Mouse (Mus musculus) forebrain, embryonic 11.5 days (tissue): ENCODE results near the gene Rbck1. TPM values are rescaled to one million over a fixed set of nuclear protein-coding genes. Genes with fewer than 3 reads are reported as not detected.

ENCODE experiments used
- ATAC-seq: fragments of 200-750 bp; cut with Nextera tagmentation; replicated peaks from 2 replicates; pipeline ENCODE4 v1.8.0; 2017; ENCODE audit warnings: moderate TSS enrichment; ENCODE audit not compliant: low FRiP score
- DNase-seq: peaks from one replicate; pipeline ENCODE4 v3.0.0-alpha.2; 2017; ENCODE audit warnings: low spot score
- H3K27ac ChIP-seq: fragments of 300-500 bp; sonication (generic); 2 replicates; pipeline ENCODE4 v1.5.1; 2014; ENCODE audit warnings: low read depth, low read length
- H3K27me3 ChIP-seq: fragments of 300-500 bp; sonication (generic); 2 replicates; pipeline ENCODE4 v1.6.1; 2014; ENCODE audit warnings: mild to moderate bottlenecking, low read length, mixed read lengths; ENCODE audit not compliant: control insufficient read depth, insufficient read depth
- H3K36me3 ChIP-seq: fragments of 300-500 bp; sonication (generic); 2 replicates; pipeline ENCODE4 v1.6.1; 2014; ENCODE audit warnings: mild to moderate bottlenecking, low read length, moderate library complexity, mixed read lengths; ENCODE audit not compliant: control insufficient read depth, insufficient read depth
- H3K4me1 ChIP-seq: fragments of 300-500 bp; sonication (generic); replicated peaks from 2 replicates; pipeline ENCODE4 v1.6.1; 2014; ENCODE audit warnings: low read length, mixed read lengths; ENCODE audit not compliant: control insufficient read depth, insufficient read depth
- H3K4me2 ChIP-seq: fragments of 300-500 bp; sonication (generic); 2 replicates; pipeline ENCODE4 v1.6.1; 2014; ENCODE audit warnings: low read depth, mild to moderate bottlenecking, low read length, moderate library complexity, mixed read lengths; ENCODE audit not compliant: severe bottlenecking
- H3K4me3 ChIP-seq: fragments of 300-500 bp; sonication (generic); 2 replicates; pipeline ENCODE4 v1.5.1; 2014; ENCODE audit warnings: low read depth, low read length
- H3K9ac ChIP-seq: fragments of 300-500 bp; sonication (generic); 2 replicates; pipeline ENCODE4 v1.6.1; 2014; ENCODE audit warnings: low read length
- H3K9me3 ChIP-seq: fragments of 300-500 bp; sonication (generic); 2 replicates; pipeline ENCODE4 v1.6.1; 2016; ENCODE audit warnings: low read length, mixed read lengths; ENCODE audit not compliant: control insufficient read depth
- WGBS: fragments of 180-500 bp; shearing (Covaris S2); extraction: QIAGEN DNeasy Blood & Tissue Kit; methylation state at CpG from one replicate; pipeline ENCODE4 v1.1.7; 2014; 5-methylcytosine and 5-hydroxymethylcytosine counted together
- polyA plus RNA-seq: library from polyadenylated mRNA; unstranded; fragments of >200 nt; fragmentation: Nextera tagmentation; extraction: Ambion mirVana; gene quantifications from 2 replicates; pipeline ENCODE4 v1.2.1, GENCODE M21; 2014

Rbck1 gene
- polyA plus RNA-seq, 1 experiment from 2014 or later: 94.2 TPM

DNA sequence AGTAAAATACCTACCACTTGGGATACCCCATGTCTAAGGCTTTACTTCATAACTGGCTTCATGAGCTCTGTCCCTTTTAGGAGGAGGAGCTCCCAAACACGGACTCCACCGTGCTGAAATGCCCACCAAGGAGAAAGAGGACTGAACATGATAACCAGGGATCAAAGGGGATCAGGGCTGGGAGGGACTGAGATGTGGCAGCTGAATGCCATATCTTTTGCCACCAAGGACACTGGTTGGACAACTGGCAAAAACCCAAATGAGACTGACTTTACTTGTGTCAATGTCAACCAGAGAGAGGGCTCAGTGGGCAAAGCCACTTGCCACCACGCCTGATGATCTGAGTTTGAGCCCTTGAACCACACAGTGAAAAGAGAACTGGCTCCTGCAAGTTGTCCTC lies 7.6 kb downstream of the Rbck1 start:
- 87% methylated on average over 3 of the region's 3 CpGs for WGBS
- ATAC-seq: no peak

DNA sequence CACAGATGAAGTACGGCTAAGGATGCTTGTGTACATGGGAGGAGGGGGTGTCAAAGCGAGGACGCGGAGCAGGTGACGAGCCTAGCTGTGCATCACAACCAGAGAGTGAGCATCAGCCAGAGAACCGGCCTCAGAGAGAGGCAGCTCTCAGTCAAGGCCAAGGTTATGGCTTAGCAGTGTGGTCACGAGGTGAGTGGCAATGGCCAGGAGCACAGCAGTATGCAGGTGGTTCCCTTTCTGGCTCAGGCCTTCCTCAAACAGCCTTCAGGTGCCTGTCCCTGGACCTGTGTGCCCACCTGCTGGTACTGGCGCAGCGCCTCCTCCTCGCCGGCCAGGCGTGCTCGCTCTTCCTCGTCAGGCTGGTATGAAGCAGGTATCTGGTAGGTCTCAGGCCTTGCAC lies 8.5 kb downstream of the Rbck1 start:
- H3K36me3 ChIP-seq: no peaks in the 10 kb centered on the region; the same call in 1 of the 2 replicates
- DNase-seq: no peak
- H3K4me1 ChIP-seq: no peaks in the 10 kb centered on the region
- ATAC-seq: no peak
- no peak overlapping the region for H3K27ac ChIP-seq
- H3K9me3 ChIP-seq: no peaks in the 10 kb centered on the region
- H3K4me2 ChIP-seq: no peak overlapping the region
- H3K27me3 ChIP-seq: no peaks in the 10 kb centered on the region
- no peak overlapping the region for H3K9ac ChIP-seq
- WGBS: 95% methylated on average over 14 of the region's 14 CpGs
- H3K4me3 ChIP-seq: no peak overlapping the region

More for the DNA sequence above, 7.6 kb downstream of the Rbck1 start:
- Histone ChIP-seq H3K9ac (no peak overlapping the region), H3K9me3 (no peaks in the 10 kb centered on the region), H3K4me1 (no peaks in the 10 kb centered on the region), H3K36me3 (no peaks in the 10 kb centered on the region; the same call in 1 of the 2 replicates), H3K27ac (no peak overlapping the region), H3K4me2 (no peak overlapping the region), H3K27me3 (no peaks in the 10 kb centered on the region), H3K4me3 (no peak overlapping the region)
- DNase-seq: no peak

DNA sequence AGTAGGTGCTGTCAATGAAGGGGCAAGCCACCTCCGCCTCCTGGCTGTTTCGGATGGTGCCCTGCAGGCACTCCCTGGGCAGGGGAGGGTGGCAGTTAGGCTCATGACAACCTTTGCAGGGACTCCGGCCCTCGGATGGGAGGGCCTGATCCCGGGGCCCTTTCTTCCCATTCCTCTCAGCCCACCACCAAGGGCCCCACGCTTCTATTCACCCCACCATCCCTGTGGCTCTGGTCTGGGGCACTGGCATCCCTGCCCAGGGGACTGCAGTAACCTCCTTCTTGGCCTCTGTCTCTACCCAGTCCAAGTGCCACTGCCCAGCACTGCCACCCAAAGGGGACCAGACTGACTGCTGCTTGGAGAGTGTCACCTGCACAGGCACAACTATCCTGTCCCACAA lies 10.3 kb downstream of the Rbck1 start:
- H3K4me2 ChIP-seq: no peak overlapping the region
- no peaks in the 10 kb centered on the region for H3K27me3 ChIP-seq
- 95% methylated on average over 6 of the region's 6 CpGs for WGBS
- H3K9me3 ChIP-seq: no peaks in the 10 kb centered on the region
- no peak for DNase-seq
- no peak overlapping the region for H3K4me3 ChIP-seq
- H3K36me3 ChIP-seq: no peaks in the 10 kb centered on the region; the same call in 1 of the 2 replicates
- H3K4me1 ChIP-seq: no peaks in the 10 kb centered on the region
- H3K9ac ChIP-seq: no peak overlapping the region
- no peak overlapping the region for H3K27ac ChIP-seq
- ATAC-seq: no peak

DNA sequence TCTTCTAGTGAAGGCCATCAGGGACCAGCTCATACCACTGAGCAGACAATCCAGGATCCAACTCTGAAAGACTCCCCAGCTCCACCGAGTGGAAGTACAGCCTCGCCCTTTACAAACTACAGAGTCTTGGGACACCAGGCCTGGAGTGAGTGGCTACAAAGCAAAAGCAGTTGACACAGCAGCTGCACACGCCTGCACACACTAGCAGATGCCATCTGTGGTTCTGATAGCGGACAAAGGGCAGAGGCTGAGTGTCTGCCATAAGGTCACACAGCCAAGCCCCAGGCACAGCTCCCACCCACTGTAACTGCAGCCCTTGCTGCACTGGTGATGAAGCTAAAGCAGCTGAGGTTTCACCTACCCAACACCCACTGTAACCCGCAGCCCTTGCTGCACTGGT lies 10.9 kb downstream of the Rbck1 start:
- H3K27ac ChIP-seq: no peak overlapping the region
- ATAC-seq (no peak), DNase-seq (no peak)
- no peak overlapping the region for H3K4me2 ChIP-seq
- H3K9ac ChIP-seq: no peak overlapping the region
- no peaks in the 10 kb centered on the region for H3K9me3 ChIP-seq
- H3K36me3 ChIP-seq: peaks cover 3% of the 10 kb centered on the region; the same call in 1 of the 2 replicates
- H3K4me3 ChIP-seq: no peak overlapping the region
- H3K4me1 ChIP-seq: no peaks in the 10 kb centered on the region
- 92% methylated on average over 5 of the region's 5 CpGs for WGBS
- H3K27me3 ChIP-seq: no peaks in the 10 kb centered on the region

DNA sequence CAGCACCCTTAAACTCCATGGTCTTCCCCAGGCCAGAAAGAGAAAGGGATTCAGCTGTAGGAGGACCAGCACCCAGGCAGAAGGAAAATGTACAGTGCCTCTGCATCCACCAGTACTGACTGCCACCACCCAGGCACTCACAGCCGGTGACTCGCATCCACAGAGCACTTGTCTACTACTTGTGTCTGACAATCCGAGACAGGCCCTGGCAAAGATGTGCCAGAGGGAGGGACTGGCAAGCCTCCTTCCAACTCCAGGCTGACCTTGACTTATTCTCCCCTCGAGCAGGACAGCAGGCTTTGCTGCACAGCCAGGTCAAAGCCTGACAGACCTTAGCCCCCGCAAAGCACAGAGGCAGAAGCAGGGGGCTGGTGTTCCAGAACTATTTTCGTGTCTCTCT lies 15.4 kb downstream of the Rbck1 start:
- WGBS: 88% methylated on average over 6 of the region's 6 CpGs
- Histone ChIP-seq H3K27ac (no peak overlapping the region), H3K36me3 (peaks cover 5% of the 10 kb centered on the region; the same call in 1 of the 2 replicates), H3K27me3 (no peaks in the 10 kb centered on the region), H3K4me2 (no peak overlapping the region), H3K9ac (no peak overlapping the region), H3K9me3 (no peaks in the 10 kb centered on the region), H3K4me1 (no peaks in the 10 kb centered on the region), H3K4me3 (no peak overlapping the region)
- no peak for DNase-seq
- ATAC-seq: no peak

DNA sequence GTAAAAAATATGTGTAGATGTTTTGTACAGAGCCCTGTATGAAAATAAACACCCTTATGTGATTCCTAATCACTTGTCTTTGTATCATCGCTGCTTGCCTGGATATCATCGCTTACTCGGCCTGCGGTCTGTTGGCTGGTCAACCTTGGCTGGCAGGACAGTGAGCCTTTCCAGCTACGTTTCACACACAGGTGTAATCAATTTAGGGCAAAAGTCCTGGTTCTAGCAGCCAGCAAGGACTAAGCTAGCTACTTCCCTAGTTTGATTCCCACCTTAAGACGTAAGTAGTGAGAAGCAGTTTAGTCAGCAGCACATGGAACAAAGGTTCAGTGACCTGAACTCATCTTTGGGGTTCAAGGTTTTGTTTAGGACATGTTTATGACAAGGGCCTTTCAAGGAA lies 18.5 kb downstream of the Rbck1 start:
- H3K9ac ChIP-seq: no peak overlapping the region
- no peak overlapping the region for H3K4me3 ChIP-seq
- H3K4me2 ChIP-seq: no peak overlapping the region
- no peaks in the 10 kb centered on the region for H3K4me1 ChIP-seq
- peaks cover 9% of the 10 kb centered on the region; the same call in 1 of the 2 replicates for H3K36me3 ChIP-seq
- no peaks in the 10 kb centered on the region for H3K9me3 ChIP-seq
- no peaks in the 10 kb centered on the region for H3K27me3 ChIP-seq
- no peak overlapping the region for H3K27ac ChIP-seq
- no peak for DNase-seq
- WGBS: 90% methylated on average over 6 of the region's 6 CpGs
- ATAC-seq: no peak

DNA sequence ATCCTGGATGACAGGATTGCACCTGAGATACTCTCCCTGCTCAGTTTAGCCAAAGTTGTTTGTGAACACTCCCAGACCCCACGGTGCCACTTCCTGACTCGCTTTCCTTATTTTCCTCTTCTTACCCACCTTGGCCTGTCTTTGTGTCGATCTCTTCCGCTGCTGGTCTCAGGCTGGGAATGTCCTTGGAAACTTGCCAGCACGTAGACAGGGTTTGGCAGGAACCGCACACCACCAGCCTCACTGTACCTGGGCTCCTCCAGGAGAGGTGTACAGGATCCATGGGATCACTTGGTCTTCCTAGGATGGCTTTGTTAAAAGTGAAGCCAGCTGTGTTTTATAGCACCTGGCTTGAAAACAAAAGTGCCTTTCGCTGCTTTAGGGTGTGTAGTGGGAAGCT lies 19.5 kb downstream of the Rbck1 start:
- H3K36me3 ChIP-seq: peaks cover 16% of the 10 kb centered on the region; the same call in 1 of the 2 replicates
- no peak for DNase-seq

DNA sequence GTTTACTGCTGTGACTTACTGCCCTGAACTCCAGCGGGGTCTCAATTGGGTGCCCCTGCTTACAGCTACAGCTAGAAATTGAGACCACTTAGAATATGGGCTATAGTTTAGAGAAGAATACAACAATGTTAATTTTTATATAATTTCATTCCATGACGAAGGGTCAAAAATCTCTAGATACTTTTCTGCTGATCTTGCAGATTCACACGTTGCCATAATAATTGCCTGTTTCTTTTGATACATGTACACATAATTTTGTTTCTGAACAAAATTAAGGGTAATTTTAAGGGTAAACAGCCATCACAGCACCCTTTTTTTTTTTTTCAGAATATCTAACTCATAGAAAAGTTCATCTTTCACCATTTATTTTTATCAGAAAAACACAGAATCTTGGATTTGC lies 25.3 kb downstream of the Rbck1 start:
- Histone ChIP-seq H3K4me2 (no peak overlapping the region), H3K27me3 (no peaks in the 10 kb centered on the region), H3K27ac (no peak overlapping the region), H3K4me1 (no peaks in the 10 kb centered on the region), H3K9me3 (no peaks in the 10 kb centered on the region), H3K9ac (no peak overlapping the region), H3K4me3 (no peak overlapping the region), H3K36me3 (peaks cover 23% of the 10 kb centered on the region)
- ATAC-seq (no peak), DNase-seq (no peak)
- 96% methylated on average over 3 of the region's 3 CpGs for WGBS

More for the DNA sequence above, 19.5 kb downstream of the Rbck1 start:
- no peaks in the 10 kb centered on the region for H3K4me1 ChIP-seq
- H3K27ac ChIP-seq: no peak overlapping the region
- no peaks in the 10 kb centered on the region for H3K27me3 ChIP-seq
- H3K4me3 ChIP-seq: no peak overlapping the region
- no peak for ATAC-seq
- H3K9me3 ChIP-seq: no peaks in the 10 kb centered on the region
- no peak overlapping the region for H3K4me2 ChIP-seq
- WGBS: 90% methylated on average over 7 of the region's 7 CpGs
- H3K9ac ChIP-seq: no peak overlapping the region

DNA sequence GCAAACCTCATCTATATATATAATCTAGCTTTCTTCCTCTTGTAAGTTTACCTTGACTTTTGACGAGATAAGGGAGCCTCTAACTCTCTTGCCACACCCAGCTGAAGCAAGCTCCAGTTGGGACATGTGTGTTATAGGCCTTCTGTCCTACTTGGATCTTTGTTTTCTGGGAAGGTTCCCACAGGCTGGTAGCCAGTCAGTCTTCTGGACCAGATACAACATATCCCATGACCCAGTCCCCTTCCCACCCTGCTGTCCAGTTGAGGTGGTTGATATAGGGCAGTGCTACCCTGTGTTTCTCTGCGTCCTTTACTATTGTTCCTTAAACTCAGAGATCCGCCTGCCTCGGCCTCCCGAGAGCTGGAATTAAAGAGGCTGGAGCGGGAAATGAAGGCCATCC lies 27.0 kb downstream of the Rbck1 start:
- H3K27me3 ChIP-seq: no peaks in the 10 kb centered on the region
- no peak overlapping the region for H3K27ac ChIP-seq
- no peak overlapping the region for H3K9ac ChIP-seq
- H3K4me1 ChIP-seq: no peaks in the 10 kb centered on the region
- no peak overlapping the region for H3K4me3 ChIP-seq
- no peaks in the 10 kb centered on the region for H3K9me3 ChIP-seq
- 94% methylated on average over 6 of the region's 6 CpGs for WGBS
- H3K36me3 ChIP-seq: peaks cover 21% of the 10 kb centered on the region
- no peak overlapping the region for H3K4me2 ChIP-seq
- ATAC-seq: no peak
- DNase-seq: no peak
